Mouse (Mus musculus) ES-CJ7 (cell line): ENCODE measurements around the gene Ryk.

Experiments used
- DNase-seq: peaks from one replicate; pipeline ENCODE4 v3.0.0; 2011; ENCODE audit warnings: low read depth, low spot score

Ryk gene

GRCm38 (mm10) chr9:102834742-102835591 lies at the start of gene Ryk:
Gene Ryk, plus strand, starts transcription at chr9:102834917.
- DNase-seq: peak; percentile 73

GRCm38 (mm10) chr9:102789491-102789890 lies 45.2 kb upstream of the Ryk start:
- DNase-seq: peak; percentile 44

GRCm38 (mm10) chr9:102791845-102792244 lies 42.9 kb upstream of the Ryk start:
- DNase-seq: no peak

GRCm38 (mm10) chr9:102792836-102793235 lies 41.9 kb upstream of the Ryk start:
- peak; percentile 80 for DNase-seq

- peak; percentile 19 for DNase-seq
These were observed 41.4 kb upstream of the Ryk start for GRCm38 (mm10) chr9:102793286-102793809.

- no peak for DNase-seq
These were observed 36.3 kb upstream of the Ryk start for GRCm38 (mm10) chr9:102798406-102798805.

GRCm38 (mm10) chr9:102806056-102806573 lies 28.6 kb upstream of the Ryk start:
- DNase-seq: no peak

GRCm38 (mm10) chr9:102811192-102811591 lies 23.5 kb upstream of the Ryk start:
- no peak for DNase-seq

- no peak for DNase-seq
These were observed 16.5 kb upstream of the Ryk start for GRCm38 (mm10) chr9:102818228-102818627.

GRCm38 (mm10) chr9:102828604-102829003 lies 6.1 kb upstream of the Ryk start:
- DNase-seq: no peak

GRCm38 (mm10) chr9:102831541-102831940 lies 3.2 kb upstream of the Ryk start:
- DNase-seq: no peak

GRCm38 (mm10) chr9:102834414-102834741 lies 339 bp upstream of the Ryk start:
- DNase-seq: no peak

GRCm38 (mm10) chr9:102836279-102836678 lies 1.6 kb downstream of the Ryk start:
- DNase-seq: no peak

GRCm38 (mm10) chr9:102840792-102841778 lies 6.4 kb downstream of the Ryk start:
- no peak for DNase-seq

GRCm38 (mm10) chr9:102841832-102842231 lies 7.1 kb downstream of the Ryk start:
- no peak for DNase-seq

- DNase-seq: no peak
These were observed 7.8 kb downstream of the Ryk start for GRCm38 (mm10) chr9:102842498-102842897.

GRCm38 (mm10) chr9:102843577-102843976 lies 8.9 kb downstream of the Ryk start:
- peak; percentile 37 for DNase-seq

GRCm38 (mm10) chr9:102845851-102846250 lies 11.1 kb downstream of the Ryk start:
- DNase-seq: no peak

GRCm38 (mm10) chr9:102846348-102846747 lies 11.6 kb downstream of the Ryk start:
- no peak for DNase-seq

GRCm38 (mm10) chr9:102852076-102853022 lies 17.6 kb downstream of the Ryk start:
- no peak for DNase-seq

- no peak for DNase-seq
These were observed 23.1 kb downstream of the Ryk start for GRCm38 (mm10) chr9:102857856-102858255.
